Mouse (Mus musculus): ENCODE data around the gene Lemd2. TPM values are rescaled to one million over a fixed set of nuclear protein-coding genes. Genes with fewer than 3 reads are reported as not detected.
A peak's percentile ranks its signal among the peaks of the same experiment; 100 is the strongest.

Gene Lemd2
- polyA plus RNA-seq (2016; fragmentation: Nextera tagmentation; extraction: Ambion mirVana) = 18.8 and 20.0 TPM in 2 replicates

- no peaks in the 10 kb centered on the region for H3K9me3 ChIP-seq
- peaks cover 39% of the 10 kb centered on the region for H3K4me1 ChIP-seq
- H3K4me3 ChIP-seq = peak within 1 kb of the TSS; percentile 95
- H3K36me3 ChIP-seq (replicated peaks) = peaks cover 34% of the 10 kb centered on the region
- peak within 1 kb of the TSS; percentile 98 for H3K27ac ChIP-seq (replicated peaks)
- DNase-seq (ENCODE audit: low spot score) = peak; percentile 95
- WGBS = 5% methylated on average over 97 of the region's 97 CpGs
- H3K27me3 ChIP-seq (replicated peaks; ENCODE audit: low read depth, poor library complexity, severe bottlenecking) = no peaks in the 10 kb centered on the region
Observed at GRCm38 (mm10) chr17:27204075-27204909, at the start of gene Lemd2. Lemd2 (minus strand) TSS chr17:27204469.

GRCm38 (mm10) chr17:27251150-27251549 lies 46.9 kb upstream of the Lemd2 start:
- no peaks in the 10 kb centered on the region for H3K27me3 ChIP-seq (replicated peaks; ENCODE audit: low read depth, poor library complexity, severe bottlenecking)
- DNase-seq (ENCODE audit: low spot score) = no peak
- no peak overlapping the region for H3K27ac ChIP-seq (replicated peaks)
- WGBS = 89% methylated on average over 6 of the region's 6 CpGs
- H3K4me3 ChIP-seq = no peak overlapping the region
- H3K9me3 ChIP-seq = no peaks in the 10 kb centered on the region
- H3K36me3 ChIP-seq (replicated peaks) = no peaks in the 10 kb centered on the region
- H3K4me1 ChIP-seq = 0 out of 2 replicates have a peak, but pooled peaks cover 7% of the 10 kb centered on the region

DNA sequence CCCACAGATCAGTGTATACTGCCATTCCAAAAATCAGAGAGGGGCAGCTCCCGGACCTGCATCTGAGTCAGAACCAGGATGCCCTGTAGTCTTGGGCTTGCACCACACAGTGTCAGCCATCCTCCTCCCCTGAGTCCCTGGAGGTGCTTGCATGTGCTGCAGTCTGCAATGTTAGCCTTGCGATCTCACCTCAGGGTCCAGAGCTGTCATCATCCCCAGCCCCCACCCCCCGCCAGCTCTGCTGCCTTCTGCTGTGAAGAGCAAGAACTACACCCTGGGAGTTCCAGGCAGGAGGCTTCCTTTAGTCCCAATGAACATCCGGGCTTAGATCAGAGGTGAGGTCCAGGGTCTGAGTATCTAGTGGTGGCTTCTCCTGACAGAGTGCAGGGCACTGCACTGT lies 46.2 kb upstream of the Lemd2 start:
- Histone ChIP-seq H3K27ac (replicated peaks) (no peak overlapping the region; the same call in 1 of the 2 replicates), H3K9me3 (no peaks in the 10 kb centered on the region)
- 21% methylated on average over 4 of the region's 4 CpGs for WGBS

DNA sequence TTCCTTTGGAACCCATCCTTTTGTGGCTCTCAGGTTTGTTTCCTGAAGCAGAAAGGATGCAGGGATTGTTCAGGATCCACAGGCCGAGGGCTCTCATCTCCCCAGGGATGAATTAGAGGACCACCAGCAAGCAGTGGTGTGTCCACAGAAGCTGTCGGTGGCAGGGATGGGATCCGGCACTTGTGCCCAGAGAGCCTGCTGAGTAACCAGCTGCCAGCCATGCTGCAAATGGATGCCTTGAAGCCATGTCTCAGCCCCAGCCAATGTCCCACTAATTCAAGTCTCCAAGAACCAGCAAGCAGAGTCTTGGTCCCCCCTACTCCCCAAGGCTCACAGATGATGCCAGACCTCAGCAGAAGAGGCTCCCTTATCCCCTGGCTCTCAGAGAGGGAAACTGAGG lies 44.8 kb upstream of the Lemd2 start:
- WGBS = 74% methylated on average over 3 of the region's 3 CpGs
- no peak for DNase-seq (ENCODE audit: low spot score)
- Histone ChIP-seq H3K36me3 (replicated peaks) (no peaks in the 10 kb centered on the region), H3K27me3 (replicated peaks; ENCODE audit: low read depth, poor library complexity, severe bottlenecking) (no peaks in the 10 kb centered on the region), H3K27ac (replicated peaks) (no peak overlapping the region), H3K4me1 (0 out of 2 replicates have a peak, but pooled peaks cover 7% of the 10 kb centered on the region), H3K9me3 (no peaks in the 10 kb centered on the region), H3K4me3 (no peak overlapping the region)

More for the DNA sequence above, 46.2 kb upstream of the Lemd2 start:
- Histone ChIP-seq H3K27me3 (replicated peaks; ENCODE audit: low read depth, poor library complexity, severe bottlenecking) (no peaks in the 10 kb centered on the region), H3K4me3 (no peak overlapping the region), H3K4me1 (0 out of 2 replicates have a peak, but pooled peaks cover 7% of the 10 kb centered on the region), H3K36me3 (replicated peaks) (no peaks in the 10 kb centered on the region)
- no peak for DNase-seq (ENCODE audit: low spot score)

GRCm38 (mm10) chr17:27247680-27248386 lies 43.6 kb upstream of the Lemd2 start:
- no peaks in the 10 kb centered on the region for H3K9me3 ChIP-seq
- WGBS = 87% methylated on average over 6 of the region's 6 CpGs
- H3K27ac ChIP-seq (replicated peaks) = no peak overlapping the region
- no peaks in the 10 kb centered on the region for H3K36me3 ChIP-seq (replicated peaks)
- H3K4me3 ChIP-seq = no peak overlapping the region
- no peaks in the 10 kb centered on the region for H3K27me3 ChIP-seq (replicated peaks; ENCODE audit: low read depth, poor library complexity, severe bottlenecking)
- DNase-seq (ENCODE audit: low spot score) = no peak
- 0 out of 2 replicates have a peak, but pooled peaks cover 7% of the 10 kb centered on the region for H3K4me1 ChIP-seq

- no peaks in the 10 kb centered on the region for H3K36me3 ChIP-seq (replicated peaks)
- no peaks in the 10 kb centered on the region for H3K9me3 ChIP-seq
- DNase-seq (ENCODE audit: low spot score) = no peak
- no peak overlapping the region for H3K27ac ChIP-seq (replicated peaks)
- H3K4me3 ChIP-seq = no peak overlapping the region
- WGBS = 78% methylated on average over 10 of the region's 10 CpGs
- H3K27me3 ChIP-seq (replicated peaks; ENCODE audit: low read depth, poor library complexity, severe bottlenecking) = no peaks in the 10 kb centered on the region
- peaks cover 15% of the 10 kb centered on the region for H3K4me1 ChIP-seq
Observed at GRCm38 (mm10) chr17:27245851-27246381, 41.6 kb upstream of the Lemd2 start.

- H3K36me3 ChIP-seq (replicated peaks) = no peaks in the 10 kb centered on the region
- H3K4me3 ChIP-seq = no peak overlapping the region
- H3K27ac ChIP-seq (replicated peaks) = no peak overlapping the region
- H3K9me3 ChIP-seq = no peaks in the 10 kb centered on the region
- peaks cover 9% of the 10 kb centered on the region for H3K4me1 ChIP-seq
- DNase-seq (ENCODE audit: low spot score) = no peak
- H3K27me3 ChIP-seq (replicated peaks; ENCODE audit: low read depth, poor library complexity, severe bottlenecking) = no peaks in the 10 kb centered on the region
- WGBS = 77% methylated on average over 4 of the region's 4 CpGs
Observed at GRCm38 (mm10) chr17:27244912-27245311, 40.6 kb upstream of the Lemd2 start.

GRCm38 (mm10) chr17:27242194-27243189 lies 38.2 kb upstream of the Lemd2 start:
- DNase-seq (ENCODE audit: low spot score) = no peak
- H3K4me3 ChIP-seq = no peak overlapping the region
- WGBS = 75% methylated on average over 18 of the region's 18 CpGs

DNA sequence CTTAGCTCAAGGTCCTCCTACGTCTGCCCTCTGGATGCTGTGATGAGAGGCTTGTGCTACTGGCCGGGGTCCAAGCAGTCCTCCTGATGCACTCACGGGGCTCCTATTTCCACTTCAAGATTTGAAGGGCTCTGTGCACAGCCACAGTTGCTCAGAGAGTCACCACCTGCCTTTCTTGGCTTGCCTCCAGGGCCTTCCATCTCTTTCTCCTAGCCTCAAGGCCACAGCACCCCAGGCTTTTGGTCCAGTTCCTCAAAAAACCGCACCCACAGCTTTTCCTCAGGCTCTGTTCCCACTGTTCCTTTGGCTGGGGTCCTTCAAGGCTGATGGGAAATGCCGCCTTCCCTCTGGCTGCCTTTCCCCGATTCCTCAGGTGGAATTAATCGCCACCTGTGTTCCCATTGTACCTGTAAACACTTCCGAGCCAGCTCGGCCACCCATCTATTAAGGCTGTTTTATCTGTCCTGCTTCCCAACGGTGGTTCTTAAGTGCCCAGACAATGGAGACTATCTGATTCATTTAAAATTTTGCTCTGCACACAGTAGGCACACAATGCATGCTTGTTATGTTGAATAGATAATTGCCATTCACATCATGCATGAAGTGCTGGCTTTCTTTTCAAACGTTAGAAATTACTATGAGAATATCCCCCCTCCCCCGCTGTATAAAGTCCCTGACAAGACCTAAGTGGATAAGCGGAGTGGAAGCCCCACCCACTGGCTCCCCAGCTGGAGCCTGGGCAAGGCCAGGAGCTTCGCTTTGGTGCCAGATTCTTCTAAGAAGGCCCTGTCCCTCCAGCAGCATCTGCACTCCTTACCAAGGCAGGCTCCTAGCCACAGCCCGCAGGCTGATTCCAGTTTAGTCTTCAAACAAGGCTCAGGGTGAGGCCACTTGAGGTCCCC lies 36.5 kb upstream of the Lemd2 start:
- Histone ChIP-seq H3K27me3 (replicated peaks; ENCODE audit: low read depth, poor library complexity, severe bottlenecking) (no peaks in the 10 kb centered on the region), H3K36me3 (replicated peaks) (no peaks in the 10 kb centered on the region), H3K9me3 (no peaks in the 10 kb centered on the region), H3K27ac (replicated peaks) (no peak overlapping the region), H3K4me3 (no peak overlapping the region), H3K4me1 (peaks cover 18% of the 10 kb centered on the region)
- no peak for DNase-seq (ENCODE audit: low spot score)
- 44% methylated on average over 15 of the region's 15 CpGs for WGBS

More at GRCm38 (mm10) chr17:27242194-27243189, 38.2 kb upstream of the Lemd2 start:
- peaks cover 18% of the 10 kb centered on the region for H3K4me1 ChIP-seq
- H3K27ac ChIP-seq (replicated peaks) = no peak overlapping the region
- no peaks in the 10 kb centered on the region for H3K9me3 ChIP-seq
- H3K27me3 ChIP-seq (replicated peaks; ENCODE audit: low read depth, poor library complexity, severe bottlenecking) = no peaks in the 10 kb centered on the region
- H3K36me3 ChIP-seq (replicated peaks) = no peaks in the 10 kb centered on the region

GRCm38 (mm10) chr17:27239941-27240340 lies 35.7 kb upstream of the Lemd2 start:
- 89% methylated on average over 5 of the region's 5 CpGs for WGBS
- Histone ChIP-seq H3K27me3 (replicated peaks; ENCODE audit: low read depth, poor library complexity, severe bottlenecking) (no peaks in the 10 kb centered on the region), H3K36me3 (replicated peaks) (no peaks in the 10 kb centered on the region), H3K4me3 (no peak overlapping the region), H3K27ac (replicated peaks) (no peak overlapping the region), H3K9me3 (no peaks in the 10 kb centered on the region), H3K4me1 (peaks cover 18% of the 10 kb centered on the region)
- DNase-seq (ENCODE audit: low spot score) = no peak

DNA sequence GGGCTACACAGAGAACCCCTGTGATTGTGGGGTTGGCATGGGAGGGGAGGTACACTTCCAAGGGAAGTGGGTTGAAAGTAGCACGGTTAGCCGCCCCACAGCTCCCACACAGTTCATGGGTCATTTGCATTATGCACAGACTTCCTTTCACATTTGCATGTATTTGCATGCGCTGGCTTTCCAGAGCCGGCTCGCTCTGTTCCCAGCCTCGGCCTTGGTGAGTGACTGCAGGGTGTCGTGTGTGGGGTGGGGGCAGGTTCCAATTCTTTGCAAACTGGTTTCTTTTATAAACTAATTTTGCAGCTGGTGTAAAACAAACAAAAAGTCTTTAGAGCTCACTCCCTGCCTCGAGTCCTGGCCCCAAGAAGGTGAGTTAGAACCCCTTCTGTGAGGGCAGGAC lies 34.4 kb upstream of the Lemd2 start:
- peaks cover 18% of the 10 kb centered on the region for H3K4me1 ChIP-seq
- no peak overlapping the region for H3K27ac ChIP-seq (replicated peaks)
- no peaks in the 10 kb centered on the region for H3K27me3 ChIP-seq (replicated peaks; ENCODE audit: low read depth, poor library complexity, severe bottlenecking)
- no peaks in the 10 kb centered on the region for H3K36me3 ChIP-seq (replicated peaks)
- no peaks in the 10 kb centered on the region for H3K9me3 ChIP-seq
- DNase-seq (ENCODE audit: low spot score) = no peak
- 65% methylated on average over 8 of the region's 8 CpGs for whole genome bisulfite sequencing
- H3K4me3 ChIP-seq = no peak overlapping the region
